Mouse (Mus musculus): ENCODE measurements around the gene Nxph4. TPM values are rescaled to one million over a fixed set of nuclear protein-coding genes. Genes with fewer than 3 reads are reported as not detected.

The Nxph4 gene
- total RNA-seq, 1 experiment from 2014 or later = 10.0 TPM

DNA sequence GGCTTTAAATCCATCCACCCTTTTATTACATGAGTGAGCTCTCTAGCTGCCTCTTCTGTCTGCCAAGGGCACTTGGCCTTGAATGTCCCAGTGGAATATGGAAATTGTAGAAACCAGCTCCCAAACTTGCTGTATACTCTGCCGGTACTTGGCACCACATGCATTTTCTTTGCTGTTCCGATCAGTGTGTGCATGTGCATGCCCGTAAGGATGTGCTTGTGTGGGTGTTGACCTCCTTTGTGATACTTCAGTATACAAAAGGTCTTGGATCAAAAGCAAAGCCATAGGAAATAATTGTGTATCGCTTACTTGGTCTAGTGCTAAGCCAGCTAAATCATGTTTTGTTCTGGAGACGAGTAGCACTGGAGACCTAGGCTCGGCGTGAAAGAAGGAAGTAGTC, 45.5 kb downstream of the Nxph4 start:
- DNase-seq = no peak

DNA sequence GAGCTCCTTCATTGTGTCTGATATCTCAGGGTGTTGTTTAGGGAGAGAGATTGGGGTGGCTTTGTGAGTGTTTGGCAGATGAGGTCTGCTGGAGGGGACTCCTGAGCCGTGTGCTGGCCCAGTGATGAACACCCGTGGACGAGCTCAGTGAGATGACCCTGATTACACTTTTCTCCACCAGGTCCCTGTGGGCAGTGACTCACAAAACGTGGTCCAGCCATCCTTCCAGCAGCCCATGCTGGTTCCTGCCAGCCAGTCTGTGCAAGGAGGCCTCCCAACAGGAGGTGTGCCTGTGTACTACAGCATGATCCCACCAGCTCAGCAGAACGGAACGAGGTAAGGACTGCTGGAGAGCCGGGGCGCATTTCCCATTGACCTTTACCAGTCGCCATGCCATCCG, 49.1 kb downstream of the Nxph4 start:
- DNase-seq = no peak

DNA sequence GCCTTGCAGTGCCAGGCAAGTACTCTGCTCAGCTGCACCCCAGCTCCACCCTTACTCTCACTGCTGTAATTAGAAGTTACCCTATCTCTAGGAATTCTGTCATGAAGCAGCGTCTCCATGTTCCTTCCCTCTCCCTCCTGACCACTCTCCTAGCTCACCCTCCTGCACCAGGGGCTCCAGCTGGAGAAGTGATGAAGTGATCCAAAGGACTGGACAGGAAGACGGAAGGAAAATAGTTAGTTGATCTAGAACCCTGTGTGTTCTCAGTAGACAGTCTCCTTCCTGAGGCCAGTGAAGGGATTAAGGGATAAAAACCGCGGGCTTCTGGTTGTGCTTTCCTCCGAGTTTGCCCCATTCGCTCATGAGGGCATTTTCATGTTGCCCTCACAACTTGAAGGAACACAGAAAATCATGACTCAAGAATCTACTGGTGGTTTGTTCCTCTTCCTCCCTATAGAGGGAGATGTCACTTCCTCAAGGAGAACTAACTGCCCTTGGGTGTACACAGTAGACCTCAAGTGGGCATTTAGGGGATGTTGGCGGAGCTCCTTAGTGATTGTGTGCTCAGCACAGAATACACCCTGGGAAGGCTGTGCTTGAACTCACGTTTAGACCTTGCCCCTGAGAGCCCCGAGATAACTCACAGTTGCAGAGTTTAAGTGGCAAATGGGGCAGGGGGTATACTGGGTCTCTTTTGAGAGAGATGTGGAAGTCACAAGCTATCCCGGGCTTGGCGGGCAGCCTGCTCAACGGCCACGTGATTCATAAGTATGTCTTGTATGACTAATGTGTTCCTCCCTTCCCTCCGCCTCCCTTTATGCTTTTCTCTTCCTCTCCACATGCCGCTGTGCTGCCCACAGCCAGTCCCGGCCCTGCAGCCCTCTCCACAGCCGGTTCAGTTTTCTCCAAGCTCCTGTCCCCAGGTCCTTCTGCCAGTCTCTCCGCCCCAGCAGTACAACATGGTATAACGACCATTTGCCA, 53.2 kb downstream of the Nxph4 start:
- peak; percentile 74 for DNase-seq

DNA sequence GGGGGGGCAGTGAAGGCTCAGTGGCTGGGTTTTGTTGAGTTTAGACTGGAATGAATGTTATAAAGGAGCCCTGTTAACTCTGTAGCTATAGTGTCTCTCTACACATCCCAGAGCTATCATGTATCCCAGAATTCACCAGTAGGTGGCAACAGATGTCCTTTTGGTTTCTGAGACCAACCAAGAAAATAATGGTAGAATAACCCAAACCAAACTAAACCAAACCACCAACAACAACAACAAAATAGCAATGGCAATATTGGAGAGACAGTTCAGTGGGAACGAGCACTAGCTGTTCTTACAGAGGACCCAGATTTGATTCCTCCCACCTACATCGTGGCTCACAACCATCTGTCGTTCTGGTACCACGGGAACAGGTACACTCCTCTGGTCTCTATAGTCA, 55.2 kb downstream of the Nxph4 start:
- DNase-seq = no peak

DNA sequence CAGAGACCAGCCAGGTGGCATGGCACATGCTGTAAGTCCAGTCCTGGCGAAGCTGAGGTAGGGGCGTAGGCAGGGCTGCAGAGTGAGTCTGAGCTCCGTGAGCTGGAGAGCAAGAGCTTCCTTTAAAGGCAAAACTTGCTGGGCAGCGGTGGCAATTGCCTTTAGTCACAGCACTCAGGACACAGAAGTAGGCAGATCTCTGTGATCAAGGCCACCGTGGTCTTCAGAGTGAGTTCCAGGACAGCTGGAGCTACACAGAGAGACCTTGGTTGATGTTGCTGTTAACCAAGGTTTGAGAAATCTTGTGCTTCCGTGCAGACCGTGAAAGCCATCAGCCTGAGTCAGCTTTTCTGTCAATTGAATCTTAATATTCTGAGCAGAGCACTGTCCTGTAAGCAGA, 57.1 kb downstream of the Nxph4 start:
- peak; percentile 26 for DNase-seq

DNA sequence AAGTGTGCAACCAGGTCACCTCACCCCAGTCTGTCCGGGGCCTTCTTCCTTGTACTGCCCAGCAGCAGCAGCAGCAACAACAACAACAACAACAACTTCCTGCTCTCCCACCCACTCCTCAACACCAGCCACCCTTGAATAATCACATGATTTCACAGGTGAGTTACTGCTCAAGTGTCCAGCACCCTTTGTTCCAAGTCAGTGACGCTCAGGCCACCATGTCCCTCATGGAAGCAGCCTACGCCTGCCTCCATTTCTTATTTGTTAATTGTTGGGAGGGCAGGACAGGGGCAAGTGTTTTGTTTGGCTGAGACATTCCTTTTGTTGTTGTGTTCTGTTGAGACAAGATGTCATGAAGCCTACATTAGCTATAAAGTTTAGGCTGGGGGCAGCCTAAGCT, 57.8 kb downstream of the Nxph4 start:
- DNase-seq = no peak

Other genes with a start within 250 kb of the Nxph4 start
- gene Mbd6, start 245.5 kb downstream of the Nxph4 start, total RNA-seq (2021) = 73.2 and 73.3 TPM in 2 replicates
- 110 and 135 TPM in 2 replicates for gene Mars, start 222.8 kb downstream of the Nxph4 start, total RNA-seq (2021)
- 1.1 and 1.6 TPM in 2 replicates for gene Arhgap9, start 212.6 kb downstream of the Nxph4 start, total RNA-seq (2021)
- gene Gli1, start 192.6 kb downstream of the Nxph4 start, total RNA-seq (2021) = 2.6 and 4.8 TPM in 2 replicates
- gene Inhbe, start 180.1 kb downstream of the Nxph4 start, total RNA-seq (2021) = not detected in 2 replicates
- 0.67 TPM in 1 of 2 replicates, not detected in the other for gene Inhbc, start 164.1 kb downstream of the Nxph4 start, total RNA-seq (2021)
- 122 and 149 TPM in 2 replicates for gene R3hdm2, start 154.2 kb downstream of the Nxph4 start, total RNA-seq (2021)
- 2.8 and 4.9 TPM in 2 replicates for gene Stac3, start 32.9 kb downstream of the Nxph4 start, total RNA-seq (2021)
- gene Ndufa4l2, start 19.6 kb downstream of the Nxph4 start, total RNA-seq (2021) = 43.2 and 50.0 TPM in 2 replicates
- gene Shmt2, start 12.1 kb downstream of the Nxph4 start, total RNA-seq (2021) = 56.3 and 61.1 TPM in 2 replicates
- gene Lrp1, start 86.6 kb upstream of the Nxph4 start, total RNA-seq (2021) = 196 and 254 TPM in 2 replicates
- 117 and 121 TPM in 2 replicates for gene Stat6, start 108.4 kb upstream of the Nxph4 start, total RNA-seq (2021)
- 9.6 and 13.7 TPM in 2 replicates for gene Nemp1, start 132.3 kb upstream of the Nxph4 start, total RNA-seq (2021)
- gene Nab2, start 134.0 kb upstream of the Nxph4 start, total RNA-seq (2021) = 19.0 and 21.7 TPM in 2 replicates
- 0.33 and 1.1 TPM in 2 replicates for gene Myo1a, start 170.6 kb upstream of the Nxph4 start, total RNA-seq (2021)
- gene Tac2, start 189.9 kb upstream of the Nxph4 start, total RNA-seq (2021) = not detected in 2 replicates
- gene Zbtb39, start 205.0 kb upstream of the Nxph4 start, total RNA-seq (2021) = 12.3 and 13.5 TPM in 2 replicates
- gene Gpr182, start 217.2 kb upstream of the Nxph4 start, total RNA-seq (2021) = 10.9 and 11.4 TPM in 2 replicates
- 0.57 and 1.3 TPM in 2 replicates for gene Rdh1, start 225.2 kb upstream of the Nxph4 start, total RNA-seq (2021)
- gene Rdh16f1, start 225.2 kb upstream of the Nxph4 start, total RNA-seq (2021) = 1.0 and 2.7 TPM in 2 replicates
- gene Rdh9, start 241.8 kb upstream of the Nxph4 start, total RNA-seq (2021) = not detected in 2 replicates

Data from adrenal gland, postnatal 25 days (tissue).